Mouse (Mus musculus) heart, embryonic 13.5 days (tissue): Measurements from ENCODE around the gene Sox15. TPM values are rescaled to one million over a fixed set of nuclear protein-coding genes. Genes with fewer than 3 reads are reported as not detected.

ENCODE experiments used
- microRNA counts: library from miRNA; unstranded; fragments of <30 nt; microRNA quantifications from one replicate; lab custom pipeline; 2016
- microRNA-seq: library from miRNA; unstranded; fragments of <30 nt; microRNA quantifications from one replicate; pipeline ENCODE4, GENCODE M21; 2016
- polyA plus RNA-seq: library from polyadenylated mRNA; unstranded; fragments of >200 nt; fragmentation: Nextera tagmentation; extraction: Ambion mirVana; gene quantifications from 2 replicates; pipeline ENCODE4 v1.2.1, GENCODE M21; 2015

Sox15 gene
- polyA plus RNA-seq, 1 experiment from 2014 or later: not detected

MicroRNA genes within 50 kb of the gene (microRNA counts, 519-probe panel; counts per million panel counts)
- microRNA mmu-miR-1934 (lab: Ali Mortazavi, UCI) (209 counts per million, percentile 61 among the panel's probes with 10 or more counts), microRNA mmu-miR-467f (lab: Ali Mortazavi, UCI) (4,281 counts per million, percentile 78 among the panel's probes with 10 or more counts)

Small RNAs within 50 kb of the gene (microRNA-seq; reads per million reads assigned to microRNA genes)
- 3.1 reads per million, percentile 12 among the genes with 10 or more reads in this experiment for gene Mir1934
- gene Mir467f: not detected

Other genes starting within 250 kb of the Sox15 start
- gene Kdm6b, start 241.6 kb upstream of the Sox15 start, polyA plus RNA-seq: 20.9 and 21.6 TPM in 2 replicates
- gene Dnah2, start 106.2 kb upstream of the Sox15 start, polyA plus RNA-seq: 0.07 and 0.28 TPM in 2 replicates
- 56.2 and 59.9 TPM in 2 replicates for gene Efnb3, start 95.1 kb upstream of the Sox15 start, polyA plus RNA-seq
- 16.8 TPM in 2 replicates for gene Wrap53, start 75.1 kb upstream of the Sox15 start, polyA plus RNA-seq
- 82.6 and 86.5 TPM in 2 replicates for gene Trp53, start 75.0 kb upstream of the Sox15 start, polyA plus RNA-seq
- gene Atp1b2, start 49.4 kb upstream of the Sox15 start, polyA plus RNA-seq: 24.5 and 25.0 TPM in 2 replicates
- 0.23 and 1.7 TPM in 2 replicates for gene Shbg, start 37.4 kb upstream of the Sox15 start, polyA plus RNA-seq
- gene Sat2, start 33.3 kb upstream of the Sox15 start, polyA plus RNA-seq: 17.5 and 18.1 TPM in 2 replicates
- gene Fxr2, start 22.3 kb upstream of the Sox15 start, polyA plus RNA-seq: 22.1 and 25.6 TPM in 2 replicates
- gene Mpdu1, start 7.3 kb downstream of the Sox15 start, polyA plus RNA-seq: 51.3 and 52.0 TPM in 2 replicates
- gene Cd68, start 10.8 kb downstream of the Sox15 start, polyA plus RNA-seq: 8.8 and 10.5 TPM in 2 replicates
- 372 and 373 TPM in 2 replicates for gene Eif4a1, start 17.1 kb downstream of the Sox15 start, polyA plus RNA-seq
- gene Senp3, start 26.8 kb downstream of the Sox15 start, polyA plus RNA-seq: 59.2 and 63.5 TPM in 2 replicates
- 0.23 and 0.38 TPM in 2 replicates for gene Tnfsf13, start 30.5 kb downstream of the Sox15 start, polyA plus RNA-seq
- gene Tnfsf12, start 40.5 kb downstream of the Sox15 start, polyA plus RNA-seq: 4.7 and 5.7 TPM in 2 replicates
- gene Tnfsfm13, start 40.8 kb downstream of the Sox15 start, polyA plus RNA-seq: 3.3 and 3.4 TPM in 2 replicates
- gene Polr2a, start 103.3 kb downstream of the Sox15 start, polyA plus RNA-seq: 16.1 and 19.1 TPM in 2 replicates
- gene Slc35g3, start 106.7 kb downstream of the Sox15 start, polyA plus RNA-seq: 0.19 and 0.51 TPM in 2 replicates
- 2.7 and 3.1 TPM in 2 replicates for gene Zbtb4, start 110.6 kb downstream of the Sox15 start, polyA plus RNA-seq
- gene Chrnb1, start 140.6 kb downstream of the Sox15 start, polyA plus RNA-seq: 6.8 and 7.9 TPM in 2 replicates
- gene Fgf11, start 146.5 kb downstream of the Sox15 start, polyA plus RNA-seq: 2.0 and 2.3 TPM in 2 replicates
- gene Tmem102, start 150.3 kb downstream of the Sox15 start, polyA plus RNA-seq: 1.8 and 1.9 TPM in 2 replicates
- not detected in 2 replicates for gene Gm39566, start 160.0 kb downstream of the Sox15 start, polyA plus RNA-seq
- not detected in 2 replicates for gene Spem2, start 163.2 kb downstream of the Sox15 start, polyA plus RNA-seq
- not detected in 2 replicates for gene Spem1, start 166.9 kb downstream of the Sox15 start, polyA plus RNA-seq
- gene Nlgn2, start 182.5 kb downstream of the Sox15 start, polyA plus RNA-seq: 2.0 and 2.4 TPM in 2 replicates
- gene Tmem256, start 183.2 kb downstream of the Sox15 start, polyA plus RNA-seq: 330 and 361 TPM in 2 replicates
- gene Plscr3, start 191.1 kb downstream of the Sox15 start, polyA plus RNA-seq: 75.4 and 76.2 TPM in 2 replicates
- gene Tnk1, start 203.4 kb downstream of the Sox15 start, polyA plus RNA-seq: 0.38 and 0.56 TPM in 2 replicates
- gene Tmem95, start 222.7 kb downstream of the Sox15 start, polyA plus RNA-seq: not detected in 2 replicates
- 3.9 TPM in 2 replicates for gene Kctd11, start 226.1 kb downstream of the Sox15 start, polyA plus RNA-seq
- gene Acap1, start 240.2 kb downstream of the Sox15 start, polyA plus RNA-seq: 7.0 and 8.2 TPM in 2 replicates
- 4.0 and 4.1 TPM in 2 replicates for gene 2810408A11Rik, start 245.7 kb downstream of the Sox15 start, polyA plus RNA-seq
- 7.8 and 8.1 TPM in 2 replicates for gene Neurl4, start 245.8 kb downstream of the Sox15 start, polyA plus RNA-seq